Mouse (Mus musculus) cerebellum, adult 2 months (tissue): ENCODE data around the gene Ldlrad3.

Experiments
- CTCF ChIP-seq: fragments of 200-500 bp; IDR thresholded peaks from 2 replicates; pipeline ENCODE4 v1.5.1; 2011; ENCODE audit warnings: low read depth, mild to moderate bottlenecking, control low read depth, low read length, moderate library complexity, borderline replicate concordance; ENCODE audit not compliant: insufficient read depth
- POLR2A ChIP-seq: fragments of 200-500 bp; IDR thresholded peaks from 2 replicates; pipeline ENCODE4 v1.6.1; 2011; ENCODE audit warnings: low read length, control low read depth, borderline replicate concordance; ENCODE audit not compliant: insufficient read depth

DNA sequence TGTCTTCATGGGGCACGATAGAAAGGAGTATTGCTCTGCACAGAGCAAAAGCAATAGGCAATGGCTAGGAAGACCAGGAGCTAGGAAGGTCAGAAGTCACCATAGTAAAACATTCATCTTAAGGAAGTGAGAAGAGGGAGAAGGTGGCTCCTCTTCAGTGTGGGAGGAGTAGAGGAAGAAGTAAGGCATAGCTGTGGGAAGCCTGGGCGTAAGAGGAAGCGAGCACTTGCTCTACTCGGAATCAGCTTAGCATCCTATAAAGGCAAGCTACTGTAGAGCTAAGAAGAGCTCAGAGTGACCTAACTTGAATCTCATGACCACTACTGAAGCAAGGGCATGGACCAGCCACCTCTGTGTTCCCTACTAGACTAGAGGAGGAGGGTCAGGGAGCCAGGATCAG, 263.9 kb downstream of the Ldlrad3 start:
- no peak for TF ChIP-seq CTCF
- no peak for TF ChIP-seq POLR2A
